Mouse (Mus musculus) ES-E14 (cell line): ENCODE data around the gene Anapc15-ps.

Experiments used
- CHD2 ChIP-seq: IDR thresholded peaks from 2 replicates; pipeline ENCODE4 v1.6.1; 2014; ENCODE audit warnings: mild to moderate bottlenecking, low read depth, low read length, inconsistent platforms
- HCFC1 ChIP-seq: IDR thresholded peaks from 2 replicates; pipeline ENCODE4 v1.6.1; 2012; ENCODE audit warnings: low read length, inconsistent platforms, borderline replicate concordance; ENCODE audit not compliant: insufficient read depth
- MAFK ChIP-seq: IDR thresholded peaks from 2 replicates; pipeline ENCODE4 v1.6.1; 2014; ENCODE audit warnings: mild to moderate bottlenecking, low read depth, low read length, inconsistent platforms; ENCODE audit not compliant: insufficient read depth
- ZC3H11A ChIP-seq: IDR thresholded peaks from 2 replicates; pipeline ENCODE4 v1.6.1; 2012; ENCODE audit warnings: low read depth, mild to moderate bottlenecking, inconsistent platforms, low read length, borderline replicate concordance
- ZNF384 ChIP-seq: IDR thresholded peaks from 2 replicates; pipeline ENCODE4 v1.6.1; 2012; ENCODE audit warnings: low read depth, low read length, inconsistent platforms

GRCm38 (mm10) chr10:95705747-95706146 is 32.5 kb upstream of the Anapc15-ps start:
- TF ChIP-seq HCFC1: no peak
- no peak for TF ChIP-seq CHD2
- no peak for TF ChIP-seq MAFK
- TF ChIP-seq ZNF384: no peak
- TF ChIP-seq ZC3H11A: no peak
